Mouse (Mus musculus) hindbrain, postnatal 0 days (tissue): ENCODE results near the gene Nob1. TPM values are rescaled to one million over a fixed set of nuclear protein-coding genes. Genes with fewer than 3 reads are reported as not detected.

ENCODE experiments used
- ATAC-seq: fragments of 200-750 bp; cut with Nextera tagmentation; 2 replicates; pipeline ENCODE4 v1.8.0; 2017; ENCODE audit warnings: mild to moderate bottlenecking, moderate TSS enrichment, moderate library complexity
- DNase-seq: peaks from one replicate; pipeline ENCODE4 v3.0.0-alpha.2; 2015; ENCODE audit warnings: low spot score
- H3K27ac ChIP-seq: fragments of 300-500 bp; sonication (generic); 2 replicates; pipeline ENCODE4 v1.5.1; 2014; ENCODE audit warnings: mild to moderate bottlenecking
- H3K27me3 ChIP-seq: fragments of 300-500 bp; sonication (generic); 2 replicates; pipeline ENCODE4 v1.6.1; 2014; ENCODE audit warnings: low read length, mixed read lengths; ENCODE audit not compliant: insufficient read depth
- H3K36me3 ChIP-seq: fragments of 300-500 bp; sonication (generic); 2 replicates; pipeline ENCODE4 v1.6.1; 2014; ENCODE audit warnings: low read length, mixed read lengths; ENCODE audit not compliant: insufficient read depth
- H3K4me1 ChIP-seq: fragments of 300-500 bp; sonication (generic); 2 replicates; pipeline ENCODE4 v1.6.1; 2014; ENCODE audit warnings: antibody characterized with exemption, low read length, mixed read lengths; ENCODE audit not compliant: insufficient read depth
- H3K4me2 ChIP-seq: fragments of 300-500 bp; sonication (generic); 2 replicates; pipeline ENCODE4 v1.6.1; 2014; ENCODE audit warnings: low read depth, mild to moderate bottlenecking, low read length, moderate library complexity, mixed read lengths
- H3K4me3 ChIP-seq: fragments of 300-500 bp; sonication (generic); 2 replicates; pipeline ENCODE4 v1.5.1; 2014; ENCODE audit warnings: low read length
- H3K9ac ChIP-seq: fragments of 300-500 bp; sonication (generic); replicated peaks from 2 replicates; pipeline ENCODE4 v1.6.1; 2014; ENCODE audit warnings: mild to moderate bottlenecking, low read length, moderate library complexity, mixed read lengths
- H3K9me3 ChIP-seq: fragments of 300-500 bp; sonication (generic); 2 replicates; pipeline ENCODE4 v1.6.1; 2016; ENCODE audit warnings: low read length, mixed read lengths
- CTCF ChIP-seq: IDR thresholded peaks from 2 replicates; pipeline ENCODE4 v1.5.1; 2016; ENCODE audit warnings: antibody characterized with exemption, control low read depth, low read depth
- WGBS: fragments of 180-500 bp; shearing (Covaris S2); extraction: QIAGEN DNeasy Blood & Tissue Kit; methylation state at CpG from one replicate; pipeline ENCODE4 v1.1.7; 2014; 5-methylcytosine and 5-hydroxymethylcytosine counted together
- polyA plus RNA-seq: library from polyadenylated mRNA; unstranded; fragments of >200 nt; fragmentation: Nextera tagmentation; extraction: Ambion mirVana; gene quantifications from 2 replicates; pipeline ENCODE4 v1.2.1, GENCODE M21; 2015
- total RNA-seq: library from RNA; depleted of rRNA; stranded (reverse); fragments of >200 nt; gene quantifications from 2 replicates; pipeline ENCODE4 v1.2.3, GENCODE M21; 2014

The Nob1 gene
- total and polyA plus RNA-seq, 2 experiments from 2014 or later = 24.9 to 48.9 TPM

GRCm38 (mm10) chr8:107449655-107450054 is 24.8 kb upstream of the Nob1 start:
- ATAC-seq = no peak
- Histone ChIP-seq H3K9ac (no peak overlapping the region), H3K27ac (no peak overlapping the region), H3K4me1 (no peaks in the 10 kb centered on the region), H3K9me3 (no peaks in the 10 kb centered on the region), H3K4me2 (no peak overlapping the region), H3K4me3 (no peak overlapping the region), H3K36me3 (peaks cover 11% of the 10 kb centered on the region; the same call in 1 of the 2 replicates), H3K27me3 (no peaks in the 10 kb centered on the region)
- WGBS = 79% methylated on average over 6 of the region's 6 CpGs
- TF ChIP-seq CTCF = no peak
- no peak for DNase-seq

- DNase-seq (no peak), ATAC-seq (no peak)
- Histone ChIP-seq H3K4me1 (no peaks in the 10 kb centered on the region), H3K27ac (no peak overlapping the region), H3K36me3 (peaks cover 11% of the 10 kb centered on the region; the same call in 1 of the 2 replicates), H3K9me3 (no peaks in the 10 kb centered on the region), H3K4me3 (no peak overlapping the region), H3K9ac (no peak overlapping the region), H3K4me2 (no peak overlapping the region), H3K27me3 (no peaks in the 10 kb centered on the region)
- WGBS = 34% methylated on average over 8 of the region's 8 CpGs
- TF ChIP-seq CTCF = no peak
These were observed 24.3 kb upstream of the Nob1 start for GRCm38 (mm10) chr8:107449130-107449529.

- H3K27me3 ChIP-seq = no peaks in the 10 kb centered on the region
- no peaks in the 10 kb centered on the region for H3K4me1 ChIP-seq
- DNase-seq = no peak
- TF ChIP-seq CTCF = no peak
- no peak overlapping the region for H3K4me2 ChIP-seq
- no peak overlapping the region for H3K4me3 ChIP-seq
- H3K9me3 ChIP-seq = no peaks in the 10 kb centered on the region
- no peak for ATAC-seq
- H3K27ac ChIP-seq = no peak overlapping the region
- 72% methylated on average over 4 of the region's 4 CpGs for WGBS
- H3K36me3 ChIP-seq = peaks cover 7% of the 10 kb centered on the region; the same call in 1 of the 2 replicates
- H3K9ac ChIP-seq = no peak overlapping the region
These were observed 23.6 kb upstream of the Nob1 start for GRCm38 (mm10) chr8:107448382-107448889.

- Histone ChIP-seq H3K27ac (no peak overlapping the region), H3K9me3 (no peaks in the 10 kb centered on the region), H3K4me1 (no peaks in the 10 kb centered on the region), H3K9ac (no peak overlapping the region), H3K4me3 (no peak overlapping the region), H3K27me3 (no peaks in the 10 kb centered on the region), H3K36me3 (no peaks in the 10 kb centered on the region), H3K4me2 (no peak overlapping the region)
- ATAC-seq = no peak
- no peak for DNase-seq
- TF ChIP-seq CTCF = no peak
These were observed 22.9 kb upstream of the Nob1 start for GRCm38 (mm10) chr8:107447713-107448112.

GRCm38 (mm10) chr8:107444626-107445025 is 19.8 kb upstream of the Nob1 start:
- H3K4me2 ChIP-seq = no peak overlapping the region
- no peaks in the 10 kb centered on the region for H3K4me1 ChIP-seq
- no peaks in the 10 kb centered on the region for H3K36me3 ChIP-seq
- no peak overlapping the region for H3K9ac ChIP-seq
- no peak for TF ChIP-seq CTCF
- no peak overlapping the region for H3K27ac ChIP-seq
- no peaks in the 10 kb centered on the region for H3K9me3 ChIP-seq
- H3K27me3 ChIP-seq = no peaks in the 10 kb centered on the region
- ATAC-seq = no peak
- DNase-seq = no peak
- no peak overlapping the region for H3K4me3 ChIP-seq
- 57% methylated on average over 3 of the region's 3 CpGs for WGBS

GRCm38 (mm10) chr8:107439880-107440625 is 15.2 kb upstream of the Nob1 start:
- 92% methylated on average over 3 of the region's 3 CpGs for WGBS
- no peaks in the 10 kb centered on the region; the same call in 1 of the 2 replicates for H3K4me1 ChIP-seq

GRCm38 (mm10) chr8:107437711-107438110 is 12.9 kb upstream of the Nob1 start:
- WGBS = 64% methylated on average over 2 of the region's 2 CpGs
- ATAC-seq (no peak), DNase-seq (no peak)
- Histone ChIP-seq H3K27me3 (no peaks in the 10 kb centered on the region), H3K9ac (no peak overlapping the region; the same call in 1 of the 2 replicates), H3K9me3 (no peaks in the 10 kb centered on the region), H3K4me1 (no peaks in the 10 kb centered on the region; the same call in 1 of the 2 replicates), H3K36me3 (no peaks in the 10 kb centered on the region), H3K27ac (no peak overlapping the region), H3K4me2 (peak overlapping the region; percentile 72; the same call in 1 of the 2 replicates), H3K4me3 (no peak overlapping the region)
- no peak for TF ChIP-seq CTCF

More at GRCm38 (mm10) chr8:107439880-107440625, 15.2 kb upstream of the Nob1 start:
- H3K4me2 ChIP-seq = no peak overlapping the region
- DNase-seq (no peak), ATAC-seq (no peak)
- H3K9ac ChIP-seq = no peak overlapping the region
- no peaks in the 10 kb centered on the region for H3K9me3 ChIP-seq
- no peaks in the 10 kb centered on the region for H3K27me3 ChIP-seq
- no peak for TF ChIP-seq CTCF
- H3K27ac ChIP-seq = no peak overlapping the region
- H3K36me3 ChIP-seq = no peaks in the 10 kb centered on the region
- H3K4me3 ChIP-seq = no peak overlapping the region
